Mouse (Mus musculus) forelimb bud, embryonic 11.5 days (tissue): ENCODE results near the gene Vmn1r95.
"Not testable (repeated sequence)": the region's sequence is repeated elsewhere in the genome, so short reads cannot be mapped to it uniquely, and the experiment has no call there.

Experiments
- DNase-seq: peaks from one replicate; pipeline ENCODE4 v3.0.0-alpha.2; 2012; ENCODE audit warnings: low read depth, low spot score

Vmn1r95 gene

GRCm38 (mm10) chr7:20193410-20193809, at the start of gene Vmn1r95:
Vmn1r95 (plus strand) TSS chr7:20193710.
- DNase-seq = not testable (repeated sequence)

GRCm38 (mm10) chr7:20168277-20168676, 25.2 kb upstream of the Vmn1r95 start, which contains the start of gene Vmn1r94:
Vmn1r94 (minus strand) TSS chr7:20168377.
- DNase-seq = not testable (repeated sequence)

GRCm38 (mm10) chr7:20205507-20205906, 12.0 kb downstream of the Vmn1r95 start, which contains the start of gene Gm6164:
Gm6164 (minus strand) TSS chr7:20205607.
- not testable (repeated sequence) for DNase-seq

GRCm38 (mm10) chr7:20233728-20234127, 40.2 kb downstream of the Vmn1r95 start, which contains the start of gene Gm4498:
Gm4498 (minus strand) TSS chr7:20233828.
- DNase-seq = not testable (repeated sequence)
